Mouse (Mus musculus) intestine, postnatal 0 days (tissue): ENCODE results near the gene Vmn1r221. TPM values are rescaled to one million over a fixed set of nuclear protein-coding genes. Genes with fewer than 3 reads are reported as not detected.
"Not testable (repeated sequence)": the region's sequence is repeated elsewhere in the genome, so short reads cannot be mapped to it uniquely, and the experiment has no call there.

Experiments
- ATAC-seq: fragments of 200-750 bp; cut with Nextera tagmentation; 2 replicates; pipeline ENCODE4 v1.8.0; 2017; ENCODE audit warnings: mild to moderate bottlenecking, moderate TSS enrichment, moderate library complexity
- H3K27ac ChIP-seq: fragments of 300-500 bp; sonication (generic); 2 replicates; pipeline ENCODE4 v1.5.1; 2014; ENCODE audit warnings: mild to moderate bottlenecking, low read depth, low read length, moderate library complexity
- H3K27me3 ChIP-seq: fragments of 300-500 bp; sonication (generic); replicated peaks from 2 replicates; pipeline ENCODE4 v1.6.1; 2014; ENCODE audit warnings: low read length, mixed read lengths; ENCODE audit not compliant: control insufficient read depth, insufficient read depth
- H3K36me3 ChIP-seq: fragments of 300-500 bp; sonication (generic); 2 replicates; pipeline ENCODE4 v1.6.1; 2014; ENCODE audit warnings: mild to moderate bottlenecking, moderate library complexity; ENCODE audit not compliant: control insufficient read depth, insufficient read depth
- H3K4me1 ChIP-seq: fragments of 300-500 bp; sonication (generic); replicated peaks from 2 replicates; pipeline ENCODE4 v1.6.1; 2014; ENCODE audit warnings: antibody characterized with exemption, low read length, mixed read lengths; ENCODE audit not compliant: control insufficient read depth, insufficient read depth
- H3K4me2 ChIP-seq: fragments of 300-500 bp; sonication (generic); replicated peaks from 2 replicates; pipeline ENCODE4 v1.6.1; 2014; ENCODE audit warnings: low read depth, mild to moderate bottlenecking, moderate library complexity
- H3K4me3 ChIP-seq: fragments of 300-500 bp; sonication (generic); 2 replicates; pipeline ENCODE4 v1.5.1; 2014; ENCODE audit warnings: low read depth, low read length
- H3K9ac ChIP-seq: fragments of 300-500 bp; sonication (generic); 2 replicates; pipeline ENCODE4 v1.6.1; 2014; ENCODE audit warnings: mild to moderate bottlenecking, low read depth, low read length
- H3K9me3 ChIP-seq: fragments of 300-500 bp; sonication (generic); 2 replicates; pipeline ENCODE4 v1.6.1; 2016; ENCODE audit warnings: mixed run types; ENCODE audit not compliant: control insufficient read depth
- CTCF ChIP-seq: sonication (generic); IDR thresholded peaks from 2 replicates; pipeline ENCODE4 v1.5.1; 2016; ENCODE audit warnings: low read depth, mild to moderate bottlenecking, control low read depth, antibody characterized with exemption, moderate library complexity
- WGBS: fragments of 180-500 bp; shearing (Covaris S2); extraction: QIAGEN DNeasy Blood & Tissue Kit; methylation state at CpG from one replicate; pipeline ENCODE4 v1.1.7; 2014; 5-methylcytosine and 5-hydroxymethylcytosine counted together
- polyA plus RNA-seq: library from polyadenylated mRNA; unstranded; fragments of >200 nt; fragmentation: Nextera tagmentation; extraction: Ambion mirVana; gene quantifications from 2 replicates; pipeline ENCODE4 v1.2.1, GENCODE M21; 2015

Vmn1r221 gene
- polyA plus RNA-seq, result not detected in 2 replicates

DNA sequence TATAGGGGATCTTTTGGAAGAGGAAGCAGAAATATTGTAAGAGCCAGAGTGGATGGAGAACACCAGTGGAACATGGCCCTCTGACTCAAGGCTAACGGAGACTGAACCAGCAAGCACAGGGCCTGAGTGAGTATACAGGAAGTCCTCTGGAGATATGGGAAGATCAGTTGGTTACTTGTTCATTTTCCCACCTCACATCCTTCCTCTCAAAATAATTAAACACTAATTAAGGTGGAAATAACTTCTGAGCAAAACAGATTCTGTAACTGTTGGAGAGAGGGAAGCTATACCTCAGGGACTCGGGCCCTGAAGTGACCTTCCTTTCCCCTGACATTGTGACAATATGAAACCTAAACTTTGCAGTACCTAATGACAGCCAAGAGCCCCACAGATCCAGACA lies at the start of gene Vmn1r221:
Vmn1r221 (plus strand) TSS at position 301 of the 400 bp plus-strand sequence.
- not testable (repeated sequence) for H3K4me3 ChIP-seq

DNA sequence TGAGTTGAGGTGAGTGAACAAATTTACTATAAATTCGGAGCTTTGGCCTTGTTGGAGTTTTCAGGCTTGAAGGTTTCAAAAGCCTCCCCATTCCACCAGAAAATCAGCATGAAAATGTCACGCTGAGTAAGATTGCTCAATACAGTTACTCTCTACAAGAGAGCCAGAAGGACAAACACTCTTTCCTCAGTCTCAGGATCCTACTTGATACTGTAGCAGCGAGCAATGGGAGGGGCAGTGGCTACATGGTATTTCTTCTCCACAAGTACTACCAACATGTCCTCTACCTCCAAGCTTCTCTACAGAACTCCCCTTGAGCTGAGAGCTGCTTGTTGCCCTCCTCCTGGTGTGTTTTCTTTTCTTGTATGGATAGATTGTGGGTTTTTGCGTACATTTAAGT lies 47.5 kb upstream of the Vmn1r221 start:
- 83% methylated on average over 4 of the region's 4 CpGs for WGBS
- H3K9ac ChIP-seq, result not testable (repeated sequence)

More for the DNA sequence above, at the start of gene Vmn1r221:
- ATAC-seq, H3K4me1 ChIP-seq, H3K36me3 ChIP-seq, H3K9ac ChIP-seq, H3K4me2 ChIP-seq, H3K9me3 ChIP-seq, H3K27ac ChIP-seq, H3K27me3 ChIP-seq: not testable (repeated sequence)
- 84% methylated on average over 2 of the region's 2 CpGs for WGBS

GRCm38 (mm10) chr13:23187875-23188274 lies 26.1 kb upstream of the Vmn1r221 start, which contains the start of gene Vmn1r220:
Gene Vmn1r220, minus strand, starts transcription at chr13:23187975.
- no peak for TF ChIP-seq CTCF
- Histone ChIP-seq H3K4me2 (no peak within 1 kb of the TSS), H3K9ac (no peak within 1 kb of the TSS), H3K9me3 (no peaks in the 10 kb centered on the region), H3K27me3 (no peaks in the 10 kb centered on the region), H3K4me1 (no peaks in the 10 kb centered on the region), H3K36me3 (no peaks in the 10 kb centered on the region), H3K4me3 (no peak within 1 kb of the TSS), H3K27ac (no peak within 1 kb of the TSS)
- no peak for ATAC-seq
- 85% methylated on average over 2 of the region's 2 CpGs for WGBS

More for the DNA sequence above, 47.5 kb upstream of the Vmn1r221 start:
- H3K27ac ChIP-seq, H3K9me3 ChIP-seq, H3K4me3 ChIP-seq, ATAC-seq, H3K36me3 ChIP-seq, H3K4me2 ChIP-seq, H3K4me1 ChIP-seq, H3K27me3 ChIP-seq: not testable (repeated sequence)

- H3K9ac ChIP-seq, H3K27me3 ChIP-seq, H3K36me3 ChIP-seq, ATAC-seq, H3K4me2 ChIP-seq, H3K4me3 ChIP-seq, H3K27ac ChIP-seq, H3K9me3 ChIP-seq, H3K4me1 ChIP-seq: not testable (repeated sequence)
- WGBS, result 70% methylated on average over 1 of the region's 1 CpGs
Observed at GRCm38 (mm10) chr13:23203885-23204284, 10.0 kb upstream of the Vmn1r221 start.

GRCm38 (mm10) chr13:23235847-23236246 lies 21.9 kb downstream of the Vmn1r221 start, which contains the start of gene Vmn1r222:
Gene Vmn1r222, minus strand, starts transcription at chr13:23235947.
- H3K36me3 ChIP-seq, H3K27me3 ChIP-seq, H3K9me3 ChIP-seq, ATAC-seq, H3K4me3 ChIP-seq, H3K4me1 ChIP-seq, H3K4me2 ChIP-seq, H3K9ac ChIP-seq, H3K27ac ChIP-seq: not testable (repeated sequence)

- H3K4me1 ChIP-seq, H3K36me3 ChIP-seq, ATAC-seq, H3K9me3 ChIP-seq, H3K27ac ChIP-seq, H3K9ac ChIP-seq, H3K4me3 ChIP-seq, H3K4me2 ChIP-seq, H3K27me3 ChIP-seq: not testable (repeated sequence)
- WGBS, result 81% methylated on average over 1 of the region's 1 CpGs
Observed at GRCm38 (mm10) chr13:23246834-23247233, 32.9 kb downstream of the Vmn1r221 start, which contains the start of gene Vmn1r223. Gene Vmn1r223, plus strand, starts transcription at chr13:23247134.

GRCm38 (mm10) chr13:23258546-23259048 lies 44.7 kb downstream of the Vmn1r221 start:
- Histone ChIP-seq H3K4me2 (no peak overlapping the region), H3K9ac (no peak overlapping the region), H3K36me3 (no peaks in the 10 kb centered on the region), H3K27me3 (no peaks in the 10 kb centered on the region), H3K9me3 (no peaks in the 10 kb centered on the region), H3K4me1 (no peaks in the 10 kb centered on the region), H3K27ac (no peak overlapping the region), H3K4me3 (no peak overlapping the region)
- 94% methylated on average over 2 of the region's 2 CpGs for WGBS
- no peak for TF ChIP-seq CTCF
- no peak for ATAC-seq

- H3K27ac ChIP-seq, H3K4me2 ChIP-seq, H3K36me3 ChIP-seq, H3K9ac ChIP-seq, H3K27me3 ChIP-seq, H3K4me1 ChIP-seq, H3K9me3 ChIP-seq, H3K4me3 ChIP-seq: not testable (repeated sequence)
- peak; percentile 59; the same call in 1 of the 2 replicates for ATAC-seq
- WGBS, result 42% methylated on average over 3 of the region's 3 CpGs
Observed at GRCm38 (mm10) chr13:23268606-23269005, 54.7 kb downstream of the Vmn1r221 start.
